Mouse (Mus musculus): Measurements from ENCODE around the gene Nfya. TPM values are rescaled to one million over a fixed set of nuclear protein-coding genes. Genes with fewer than 3 reads are reported as not detected.

The Nfya gene
- polyA plus RNA-seq, 1 experiment from 2014 or later, result 3.5 TPM

DNA sequence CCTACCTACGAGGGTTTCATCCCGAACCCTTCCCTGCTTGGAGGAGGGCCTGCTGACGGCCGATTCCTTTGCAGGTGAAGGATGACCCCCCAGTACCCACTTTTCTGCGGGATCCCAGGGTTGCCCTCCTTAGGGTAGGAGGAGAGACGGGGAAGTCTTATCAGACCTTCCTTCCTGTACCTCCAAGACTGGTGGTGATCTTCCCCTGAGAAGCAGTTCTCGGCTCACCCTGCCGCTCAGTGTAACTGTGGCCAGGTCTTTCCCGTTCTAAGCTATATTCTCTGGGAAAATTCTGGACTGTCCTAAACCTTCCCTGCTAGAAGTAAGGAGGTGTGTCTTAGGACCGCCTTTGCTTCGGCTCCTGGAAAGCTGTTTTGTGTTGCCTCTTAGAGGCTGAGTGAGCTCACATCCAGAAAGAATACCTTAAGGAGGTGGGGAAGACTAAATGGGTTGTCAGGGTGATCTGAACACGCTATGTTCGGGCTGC is 636 bp upstream of the Nfya start:
- peaks cover 6% of the 10 kb centered on the region for H3K36me3 ChIP-seq (ENCODE audit: control insufficient read depth, insufficient read depth, low read length)
- DNase-seq (ENCODE audit: low spot score), result no peak
- no peaks in the 10 kb centered on the region for H3K27me3 ChIP-seq (ENCODE audit: control insufficient read depth, insufficient read depth, low read length)
- peaks cover 2% of the 10 kb centered on the region; the same call in 1 of the 2 replicates for H3K4me1 ChIP-seq (replicated peaks; ENCODE audit: control insufficient read depth, insufficient read depth)
- H3K9ac ChIP-seq (ENCODE audit: low read length), result peak overlapping the region; percentile 76
- H3K9me3 ChIP-seq (ENCODE audit: control insufficient read depth, low read length), result no peaks in the 10 kb centered on the region
- H3K4me3 ChIP-seq (ENCODE audit: low read depth, low read length), result peak overlapping the region; percentile 66
- ATAC-seq (ENCODE audit: low FRiP score, low TSS enrichment), result peak; percentile 4
- 0% methylated on average over 13 of the region's 13 CpGs for WGBS
- H3K27ac ChIP-seq (replicated peaks), result peak overlapping the region; percentile 95
- no peak for TF ChIP-seq EP300 (optimal IDR thresholded peaks at IDR 0.05)
- TF ChIP-seq CTCF (IDR thresholded peaks at IDR 0.05; ENCODE audit: low read depth), result no peak
- peak overlapping the region; percentile 80 for H3K4me2 ChIP-seq (replicated peaks; ENCODE audit: low read depth)

DNA sequence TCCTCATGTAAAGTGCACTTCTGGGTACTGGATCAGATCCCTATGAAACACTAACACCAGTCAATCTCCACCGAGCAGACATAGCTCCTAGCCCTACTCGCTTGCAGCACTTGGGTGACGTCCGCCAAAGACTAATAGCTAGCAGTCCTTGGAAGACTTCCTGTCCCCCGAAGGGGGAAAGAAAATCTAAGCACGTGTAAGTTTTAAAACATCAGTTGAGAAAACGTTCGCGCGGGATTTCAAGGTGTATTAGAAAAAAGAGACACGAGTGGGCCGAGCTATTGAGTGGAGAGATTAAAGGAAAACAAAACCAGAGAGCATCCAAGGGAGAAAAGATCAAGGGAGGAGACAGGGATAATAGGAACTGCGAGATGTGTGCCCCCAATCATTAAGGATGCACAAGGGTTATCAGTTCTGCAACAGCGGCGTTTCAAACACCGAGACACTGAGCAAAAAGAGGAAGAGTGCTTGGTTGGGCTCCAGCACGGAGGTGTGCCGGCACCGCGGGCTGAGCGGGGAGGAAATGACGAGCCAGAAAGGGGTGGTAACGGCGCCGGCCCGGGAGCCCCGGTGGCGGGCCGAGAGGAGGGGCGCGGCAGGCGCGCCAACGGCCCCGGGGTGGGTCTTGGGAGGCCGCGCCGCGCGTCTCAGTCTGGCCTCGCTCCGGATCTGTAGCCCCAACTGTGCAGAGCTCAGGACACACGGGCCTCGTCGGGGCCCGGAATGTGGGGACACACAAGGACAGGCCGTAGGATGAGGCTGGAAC is 997 bp downstream of the Nfya start:
- Histone ChIP-seq H3K9ac (ENCODE audit: low read length) (peak overlapping the region; percentile 99), H3K36me3 (ENCODE audit: control insufficient read depth, insufficient read depth, low read length) (peaks cover 2% of the 10 kb centered on the region; the same call in 1 of the 2 replicates), H3K27me3 (ENCODE audit: control insufficient read depth, insufficient read depth, low read length) (no peaks in the 10 kb centered on the region), H3K9me3 (ENCODE audit: control insufficient read depth, low read length) (no peaks in the 10 kb centered on the region), H3K4me2 (replicated peaks; ENCODE audit: low read depth) (peak overlapping the region; percentile 77), H3K27ac (replicated peaks) (peak overlapping the region; percentile 100), H3K4me1 (replicated peaks; ENCODE audit: control insufficient read depth, insufficient read depth) (peaks cover 2% of the 10 kb centered on the region; the same call in 1 of the 2 replicates), H3K4me3 (ENCODE audit: low read depth, low read length) (peak overlapping the region; percentile 80)
- WGBS, result under 1% methylated on average over 45 of the region's 47 CpGs
- TF ChIP-seq CTCF (IDR thresholded peaks at IDR 0.05; ENCODE audit: low read depth) (no peak), EP300 (optimal IDR thresholded peaks at IDR 0.05) (no peak)
- ATAC-seq (ENCODE audit: low FRiP score, low TSS enrichment), result peak; percentile 34
- peak; percentile 84 for DNase-seq (ENCODE audit: low spot score)

DNA sequence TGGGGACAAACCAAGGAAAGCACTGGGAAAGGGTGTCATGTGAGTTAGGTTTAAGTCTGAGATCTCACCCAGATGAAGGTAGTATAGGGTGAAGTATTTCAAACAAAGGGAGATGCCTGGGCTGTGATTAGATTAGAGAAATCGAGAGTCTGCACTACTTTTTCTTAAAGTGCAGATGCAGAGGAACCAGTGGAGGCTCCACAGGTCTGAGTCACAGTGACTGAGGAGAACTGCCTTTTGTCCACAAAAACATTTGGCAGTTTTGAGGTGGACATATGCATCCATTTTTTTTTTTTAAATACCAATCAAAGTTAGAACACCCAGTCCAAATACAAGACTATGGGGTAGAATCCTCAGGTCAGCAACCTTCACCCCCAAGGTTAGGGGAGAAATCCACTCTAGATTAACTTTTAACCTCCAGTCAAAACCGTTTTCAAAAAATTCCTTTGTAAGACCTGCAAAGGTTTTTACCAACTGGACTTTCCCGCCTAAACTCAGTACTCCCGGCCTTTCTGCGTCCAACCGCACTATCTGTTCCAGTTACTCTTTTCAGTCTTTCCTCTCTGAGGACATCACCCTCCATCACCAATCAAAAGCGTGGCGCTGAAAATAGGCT is 1.7 kb downstream of the Nfya start:
- Histone ChIP-seq H3K27ac (replicated peaks) (peak overlapping the region; percentile 100), H3K9me3 (ENCODE audit: control insufficient read depth, low read length) (no peaks in the 10 kb centered on the region), H3K4me2 (replicated peaks; ENCODE audit: low read depth) (peak overlapping the region; percentile 77), H3K9ac (ENCODE audit: low read length) (peak overlapping the region; percentile 99), H3K27me3 (ENCODE audit: control insufficient read depth, insufficient read depth, low read length) (no peaks in the 10 kb centered on the region), H3K4me1 (replicated peaks; ENCODE audit: control insufficient read depth, insufficient read depth) (peaks cover 2% of the 10 kb centered on the region; the same call in 1 of the 2 replicates), H3K36me3 (ENCODE audit: control insufficient read depth, insufficient read depth, low read length) (no peaks in the 10 kb centered on the region; the same call in 1 of the 2 replicates), H3K4me3 (ENCODE audit: low read depth, low read length) (peak overlapping the region; percentile 80)
- TF ChIP-seq EP300 (optimal IDR thresholded peaks at IDR 0.05) (no peak), CTCF (IDR thresholded peaks at IDR 0.05; ENCODE audit: low read depth) (no peak)
- 3% methylated on average over 8 of the region's 8 CpGs for WGBS
- DNase-seq (ENCODE audit: low spot score) (no peak), ATAC-seq (ENCODE audit: low FRiP score, low TSS enrichment) (no peak)

DNA sequence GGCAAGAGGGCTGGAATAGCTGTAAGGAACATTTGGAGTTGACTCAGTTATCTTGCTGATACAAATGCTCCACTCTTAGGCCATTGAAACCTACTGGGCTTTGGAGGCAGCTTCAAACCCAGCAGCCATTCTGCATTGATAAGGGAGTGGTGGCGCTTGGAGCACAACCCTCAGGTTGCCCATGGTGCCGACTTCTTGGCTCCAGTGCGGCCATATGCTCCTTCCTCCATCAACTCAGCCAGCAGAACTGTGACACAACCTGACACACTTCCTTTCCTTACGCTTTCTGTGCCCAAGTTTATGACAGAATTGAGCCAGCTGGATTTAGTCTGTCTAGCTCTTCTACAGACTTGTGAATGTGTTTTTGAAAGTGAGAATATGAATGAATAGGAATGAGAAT is 2.6 kb downstream of the Nfya start:
- Histone ChIP-seq H3K27me3 (ENCODE audit: control insufficient read depth, insufficient read depth, low read length) (no peaks in the 10 kb centered on the region), H3K4me1 (replicated peaks; ENCODE audit: control insufficient read depth, insufficient read depth) (peaks cover 2% of the 10 kb centered on the region; the same call in 1 of the 2 replicates), H3K36me3 (ENCODE audit: control insufficient read depth, insufficient read depth, low read length) (no peaks in the 10 kb centered on the region; the same call in 1 of the 2 replicates), H3K27ac (replicated peaks) (no peak overlapping the region), H3K4me3 (ENCODE audit: low read depth, low read length) (no peak overlapping the region), H3K9ac (ENCODE audit: low read length) (no peak overlapping the region), H3K4me2 (replicated peaks; ENCODE audit: low read depth) (no peak overlapping the region), H3K9me3 (ENCODE audit: control insufficient read depth, low read length) (no peaks in the 10 kb centered on the region)
- 76% methylated on average over 4 of the region's 4 CpGs for WGBS
- no peak for TF ChIP-seq CTCF (IDR thresholded peaks at IDR 0.05; ENCODE audit: low read depth)
- no peak for TF ChIP-seq EP300 (optimal IDR thresholded peaks at IDR 0.05)
- no peak for ATAC-seq (ENCODE audit: low FRiP score, low TSS enrichment)
- no peak for DNase-seq (ENCODE audit: low spot score)

DNA sequence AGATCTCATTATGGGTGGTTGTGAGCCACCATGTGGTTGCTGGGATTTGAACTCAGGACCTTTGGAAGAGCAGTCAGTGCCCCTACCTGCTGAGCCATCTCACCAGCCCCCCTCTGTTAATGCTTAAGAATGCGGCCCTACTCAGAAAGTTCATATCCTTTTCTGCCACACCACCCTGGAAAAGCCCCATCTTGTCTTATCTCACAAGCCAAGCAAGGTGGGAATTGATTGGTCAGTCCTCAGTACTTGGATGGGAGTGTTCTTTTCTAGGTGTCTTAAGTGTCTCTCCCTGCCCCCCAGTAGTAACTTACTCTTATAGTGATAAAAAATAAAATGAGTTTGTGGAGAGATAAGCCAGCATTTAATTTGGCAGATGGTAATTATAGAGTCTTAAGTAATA is 5.0 kb downstream of the Nfya start:
- Histone ChIP-seq H3K9me3 (ENCODE audit: control insufficient read depth, low read length) (no peaks in the 10 kb centered on the region), H3K9ac (ENCODE audit: low read length) (no peak overlapping the region), H3K36me3 (ENCODE audit: control insufficient read depth, insufficient read depth, low read length) (peaks cover 2% of the 10 kb centered on the region; the same call in 1 of the 2 replicates), H3K4me2 (replicated peaks; ENCODE audit: low read depth) (no peak overlapping the region), H3K27ac (replicated peaks) (no peak overlapping the region), H3K4me3 (ENCODE audit: low read depth, low read length) (no peak overlapping the region), H3K27me3 (ENCODE audit: control insufficient read depth, insufficient read depth, low read length) (no peaks in the 10 kb centered on the region), H3K4me1 (replicated peaks; ENCODE audit: control insufficient read depth, insufficient read depth) (no peaks in the 10 kb centered on the region)
- DNase-seq (ENCODE audit: low spot score) (no peak), ATAC-seq (ENCODE audit: low FRiP score, low TSS enrichment) (no peak)
- TF ChIP-seq CTCF (IDR thresholded peaks at IDR 0.05; ENCODE audit: low read depth) (no peak), EP300 (optimal IDR thresholded peaks at IDR 0.05) (no peak)
- 89% methylated on average over 1 of the region's 1 CpGs for WGBS
